Mouse (Mus musculus): Measurements from ENCODE around the gene Vdac2. TPM values are rescaled to one million over a fixed set of nuclear protein-coding genes. Genes with fewer than 3 reads are reported as not detected.

Vdac2 gene
- polyA plus RNA-seq, 1 experiment from 2014 or later, result 276 TPM

- DNase-seq (ENCODE audit: low spot score) (no peak), ATAC-seq (ENCODE audit: low FRiP score, low TSS enrichment) (no peak)
- H3K4me2 ChIP-seq (replicated peaks; ENCODE audit: low read depth), result no peak overlapping the region
Measured at GRCm38 (mm10) chr14:21856886-21857285, 31.8 kb downstream of the Vdac2 start.

GRCm38 (mm10) chr14:21866291-21866690, 41.3 kb downstream of the Vdac2 start:
- Histone ChIP-seq H3K27ac (replicated peaks) (no peak overlapping the region), H3K4me3 (ENCODE audit: low read depth, low read length) (no peak overlapping the region), H3K27me3 (ENCODE audit: control insufficient read depth, insufficient read depth, low read length) (no peaks in the 10 kb centered on the region), H3K9ac (ENCODE audit: low read length) (no peak overlapping the region), H3K4me2 (replicated peaks; ENCODE audit: low read depth) (no peak overlapping the region), H3K4me1 (replicated peaks; ENCODE audit: control insufficient read depth, insufficient read depth) (no peaks in the 10 kb centered on the region), H3K9me3 (ENCODE audit: control insufficient read depth, low read length) (no peaks in the 10 kb centered on the region), H3K36me3 (ENCODE audit: control insufficient read depth, insufficient read depth, low read length) (no peaks in the 10 kb centered on the region)
- no peak for TF ChIP-seq EP300 (optimal IDR thresholded peaks at IDR 0.05)
- TF ChIP-seq CTCF (IDR thresholded peaks at IDR 0.05; ENCODE audit: low read depth), result no peak
- 30% methylated on average over 7 of the region's 7 CpGs for WGBS
- ATAC-seq (ENCODE audit: low FRiP score, low TSS enrichment), result no peak
- no peak for DNase-seq (ENCODE audit: low spot score)

More at GRCm38 (mm10) chr14:21856886-21857285, 31.8 kb downstream of the Vdac2 start:
- no peak overlapping the region for H3K4me3 ChIP-seq (ENCODE audit: low read depth, low read length)
- H3K9ac ChIP-seq (ENCODE audit: low read length), result no peak overlapping the region
- no peaks in the 10 kb centered on the region for H3K27me3 ChIP-seq (ENCODE audit: control insufficient read depth, insufficient read depth, low read length)
- H3K27ac ChIP-seq (replicated peaks), result no peak overlapping the region
- TF ChIP-seq EP300 (optimal IDR thresholded peaks at IDR 0.05) (no peak), CTCF (IDR thresholded peaks at IDR 0.05; ENCODE audit: low read depth) (no peak)
- no peaks in the 10 kb centered on the region for H3K4me1 ChIP-seq (replicated peaks; ENCODE audit: control insufficient read depth, insufficient read depth)
- H3K9me3 ChIP-seq (ENCODE audit: control insufficient read depth, low read length), result no peaks in the 10 kb centered on the region
- no peaks in the 10 kb centered on the region for H3K36me3 ChIP-seq (ENCODE audit: control insufficient read depth, insufficient read depth, low read length)
- 90% methylated on average over 14 of the region's 14 CpGs for WGBS

- 72% methylated on average over 7 of the region's 7 CpGs for WGBS
- H3K36me3 ChIP-seq (ENCODE audit: control insufficient read depth, insufficient read depth, low read length), result no peaks in the 10 kb centered on the region
- H3K9me3 ChIP-seq (ENCODE audit: control insufficient read depth, low read length), result no peaks in the 10 kb centered on the region
- TF ChIP-seq EP300 (optimal IDR thresholded peaks at IDR 0.05) (no peak), CTCF (IDR thresholded peaks at IDR 0.05; ENCODE audit: low read depth) (no peak)
- H3K4me1 ChIP-seq (replicated peaks; ENCODE audit: control insufficient read depth, insufficient read depth), result no peaks in the 10 kb centered on the region
- DNase-seq (ENCODE audit: low spot score) (no peak), ATAC-seq (ENCODE audit: low FRiP score, low TSS enrichment) (0 out of 2 replicates have a peak, but pooled peaks have one; percentile 21)
- H3K4me2 ChIP-seq (replicated peaks; ENCODE audit: low read depth), result no peak overlapping the region
- no peaks in the 10 kb centered on the region for H3K27me3 ChIP-seq (ENCODE audit: control insufficient read depth, insufficient read depth, low read length)
- H3K27ac ChIP-seq (replicated peaks), result no peak overlapping the region
- no peak overlapping the region for H3K9ac ChIP-seq (ENCODE audit: low read length)
- H3K4me3 ChIP-seq (ENCODE audit: low read depth, low read length), result no peak overlapping the region
Measured at GRCm38 (mm10) chr14:21866816-21867215, 41.8 kb downstream of the Vdac2 start.

DNA sequence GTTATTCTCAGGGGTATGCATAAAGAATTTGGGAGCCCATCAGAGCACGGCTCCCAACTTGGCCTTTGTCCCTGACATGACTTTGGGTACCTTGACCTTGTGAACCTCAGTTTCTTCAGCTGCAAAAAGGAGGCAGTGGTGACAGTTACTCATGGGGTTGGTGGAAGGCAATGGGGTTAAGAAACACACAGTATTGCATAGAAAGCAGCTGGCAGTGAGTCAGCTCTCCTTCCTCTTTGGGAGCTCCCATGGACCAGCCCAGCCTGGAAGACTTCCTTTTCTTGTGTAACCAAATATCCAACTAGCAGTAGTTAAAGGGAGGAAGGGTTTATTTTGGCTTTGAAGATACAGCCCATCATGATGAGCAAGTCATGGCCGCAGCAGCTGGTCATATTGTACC, 65.4 kb downstream of the Vdac2 start:
- 69% methylated on average over 2 of the region's 2 CpGs for WGBS
- ATAC-seq (ENCODE audit: low FRiP score, low TSS enrichment) (no peak), DNase-seq (ENCODE audit: low spot score) (no peak)
- no peak overlapping the region for H3K27ac ChIP-seq (replicated peaks)
- no peak for TF ChIP-seq CTCF (IDR thresholded peaks at IDR 0.05; ENCODE audit: low read depth)
- no peak for TF ChIP-seq EP300 (optimal IDR thresholded peaks at IDR 0.05)
- H3K9ac ChIP-seq (ENCODE audit: low read length), result no peak overlapping the region
- H3K4me1 ChIP-seq (replicated peaks; ENCODE audit: control insufficient read depth, insufficient read depth), result no peaks in the 10 kb centered on the region
- H3K9me3 ChIP-seq (ENCODE audit: control insufficient read depth, low read length), result no peaks in the 10 kb centered on the region
- no peaks in the 10 kb centered on the region for H3K27me3 ChIP-seq (ENCODE audit: control insufficient read depth, insufficient read depth, low read length)
- H3K4me3 ChIP-seq (ENCODE audit: low read depth, low read length), result no peak overlapping the region
- H3K36me3 ChIP-seq (ENCODE audit: control insufficient read depth, insufficient read depth, low read length), result no peaks in the 10 kb centered on the region
- no peak overlapping the region for H3K4me2 ChIP-seq (replicated peaks; ENCODE audit: low read depth)

- Histone ChIP-seq H3K9me3 (ENCODE audit: control insufficient read depth, low read length) (no peaks in the 10 kb centered on the region), H3K4me1 (replicated peaks; ENCODE audit: control insufficient read depth, insufficient read depth) (no peaks in the 10 kb centered on the region), H3K4me2 (replicated peaks; ENCODE audit: low read depth) (peak overlapping the region; percentile 6; the same call in 1 of the 2 replicates), H3K27me3 (ENCODE audit: control insufficient read depth, insufficient read depth, low read length) (no peaks in the 10 kb centered on the region), H3K9ac (ENCODE audit: low read length) (no peak overlapping the region), H3K36me3 (ENCODE audit: control insufficient read depth, insufficient read depth, low read length) (no peaks in the 10 kb centered on the region), H3K4me3 (ENCODE audit: low read depth, low read length) (no peak overlapping the region), H3K27ac (replicated peaks) (peak overlapping the region; percentile 73)
- ATAC-seq (ENCODE audit: low FRiP score, low TSS enrichment) (peak; percentile 80; the same call in 1 of the 2 replicates), DNase-seq (ENCODE audit: low spot score) (peak; percentile 28)
- TF ChIP-seq CTCF (IDR thresholded peaks at IDR 0.05; ENCODE audit: low read depth) (peak; percentile 44), EP300 (optimal IDR thresholded peaks at IDR 0.05) (no peak)
- 8% methylated on average over 15 of the region's 15 CpGs for WGBS
Measured at GRCm38 (mm10) chr14:21891581-21892340, 66.7 kb downstream of the Vdac2 start.

GRCm38 (mm10) chr14:21892341-21892659, 67.3 kb downstream of the Vdac2 start:
- Histone ChIP-seq H3K4me2 (replicated peaks; ENCODE audit: low read depth) (peak overlapping the region; percentile 6; the same call in 1 of the 2 replicates), H3K27me3 (ENCODE audit: control insufficient read depth, insufficient read depth, low read length) (no peaks in the 10 kb centered on the region), H3K4me3 (ENCODE audit: low read depth, low read length) (no peak overlapping the region), H3K36me3 (ENCODE audit: control insufficient read depth, insufficient read depth, low read length) (no peaks in the 10 kb centered on the region), H3K9ac (ENCODE audit: low read length) (no peak overlapping the region), H3K4me1 (replicated peaks; ENCODE audit: control insufficient read depth, insufficient read depth) (no peaks in the 10 kb centered on the region), H3K27ac (replicated peaks) (peak overlapping the region; percentile 9; the same call in 1 of the 2 replicates), H3K9me3 (ENCODE audit: control insufficient read depth, low read length) (no peaks in the 10 kb centered on the region)
- TF ChIP-seq CTCF (IDR thresholded peaks at IDR 0.05; ENCODE audit: low read depth), result no peak
- ATAC-seq (ENCODE audit: low FRiP score, low TSS enrichment) (no peak), DNase-seq (ENCODE audit: low spot score) (no peak)
- WGBS, result 57% methylated on average over 6 of the region's 6 CpGs

Other genes starting within 250 kb of the Vdac2 start
- gene Dupd1, start 110.7 kb upstream of the Vdac2 start, polyA plus RNA-seq (2015; fragmentation: Nextera tagmentation; extraction: Ambion mirVana), result not detected in 2 replicates
- 15.3 and 15.9 TPM in 2 replicates for gene Samd8, start 74.7 kb upstream of the Vdac2 start, polyA plus RNA-seq (2015; fragmentation: Nextera tagmentation; extraction: Ambion mirVana)
- 1.9 and 2.5 TPM in 2 replicates for gene Dusp13, start 74.1 kb upstream of the Vdac2 start, polyA plus RNA-seq (2015; fragmentation: Nextera tagmentation; extraction: Ambion mirVana)
- 39.2 and 45.8 TPM in 2 replicates for gene Comtd1, start 23.7 kb downstream of the Vdac2 start, polyA plus RNA-seq (2015; fragmentation: Nextera tagmentation; extraction: Ambion mirVana)
- 10.0 and 11.3 TPM in 2 replicates for gene Zfp503, start 164.4 kb downstream of the Vdac2 start, polyA plus RNA-seq (2015; fragmentation: Nextera tagmentation; extraction: Ambion mirVana)
- gene Lrmda, start 194.5 kb downstream of the Vdac2 start, polyA plus RNA-seq (2015; fragmentation: Nextera tagmentation; extraction: Ambion mirVana), result 0.39 and 0.46 TPM in 2 replicates